Mouse (Mus musculus): ENCODE measurements at regions not wholly inside any gene's neighbourhood (a gene's known extent, or its start where the extent isn't known, plus 50 kb on each side); places are given as distances from the start of the nearest gene placed in this dataset.

DNA sequence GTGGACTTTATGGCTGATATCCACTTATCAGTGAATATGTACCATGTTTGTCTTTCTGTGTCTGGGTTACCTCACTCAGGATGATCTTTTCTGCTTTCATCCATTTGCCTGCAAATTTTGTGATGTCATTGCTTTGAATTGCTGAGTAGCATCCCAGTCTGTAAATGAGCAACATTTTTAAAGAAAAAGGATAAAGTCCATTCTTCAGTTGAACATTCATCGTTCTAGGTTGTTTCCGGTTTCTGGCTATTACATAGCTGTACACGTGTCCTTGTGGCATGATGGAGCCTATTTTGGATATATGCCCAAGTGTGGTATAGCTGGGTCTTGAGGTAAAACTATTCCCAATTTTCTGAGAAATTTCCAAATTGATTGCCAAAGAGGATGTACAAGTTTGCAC lies 107.9 kb upstream of the Ccdc122 start:
- H3K4me2 ChIP-seq (ENCODE audit: low read depth, low read length): no peak overlapping the region
- H3K27ac ChIP-seq (ENCODE audit: low read length): no peak overlapping the region
- no peak for ATAC-seq (ENCODE audit: low read depth)
- 79% methylated on average over 3 of the region's 3 CpGs for WGBS (ENCODE audit: insufficient replicate concordance)
- H3K36me3 ChIP-seq (ENCODE audit: control insufficient read depth, insufficient read depth): no peaks in the 10 kb centered on the region
- no peak overlapping the region for H3K4me3 ChIP-seq (ENCODE audit: low read depth, low read length)
- no peaks in the 10 kb centered on the region for H3K9me3 ChIP-seq (replicated peaks; ENCODE audit: control insufficient read depth, low read length)
- H3K27me3 ChIP-seq (ENCODE audit: control insufficient read depth, insufficient read depth, low read depth, low read length): no peaks in the 10 kb centered on the region
- H3K9ac ChIP-seq (ENCODE audit: low read depth, low read length): no peak overlapping the region
- no peaks in the 10 kb centered on the region for H3K4me1 ChIP-seq (ENCODE audit: control insufficient read depth, low read depth, low read length)

DNA sequence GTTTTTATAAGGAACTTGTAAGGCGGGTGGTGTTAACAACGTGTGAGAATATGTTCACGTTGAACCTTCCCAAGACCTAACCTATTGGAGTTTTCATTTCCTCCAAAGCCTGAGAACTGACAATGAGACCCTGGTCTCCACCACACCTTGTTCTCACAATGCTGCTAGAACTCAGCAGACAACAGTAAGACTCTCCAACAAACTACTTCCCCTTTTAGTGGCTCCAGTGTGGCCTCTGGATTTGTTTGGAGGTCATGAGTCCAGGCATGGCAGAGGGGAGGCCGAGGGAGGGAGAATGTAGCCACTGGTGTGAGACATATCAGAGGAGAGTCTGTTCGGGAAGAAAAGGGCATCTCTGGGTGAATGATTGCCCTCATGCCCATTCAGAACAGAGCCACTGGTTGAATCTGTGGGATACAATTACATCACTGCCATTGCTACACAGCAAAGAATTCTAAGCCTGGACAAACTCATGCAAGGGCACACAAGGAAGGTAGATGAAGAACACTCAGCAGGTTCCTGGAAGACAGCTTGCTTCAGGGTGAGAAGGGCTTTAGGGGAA lies 109.2 kb upstream of the Ccdc122 start:
- 42% methylated on average over 5 of the region's 5 CpGs for WGBS (ENCODE audit: insufficient replicate concordance)
- Histone ChIP-seq H3K4me2 (ENCODE audit: low read depth, low read length) (no peak overlapping the region), H3K4me1 (ENCODE audit: control insufficient read depth, low read depth, low read length) (no peaks in the 10 kb centered on the region), H3K27ac (ENCODE audit: low read length) (no peak overlapping the region), H3K36me3 (ENCODE audit: control insufficient read depth, insufficient read depth) (no peaks in the 10 kb centered on the region), H3K4me3 (ENCODE audit: low read depth, low read length) (no peak overlapping the region), H3K27me3 (ENCODE audit: control insufficient read depth, insufficient read depth, low read depth, low read length) (no peaks in the 10 kb centered on the region), H3K9me3 (replicated peaks; ENCODE audit: control insufficient read depth, low read length) (no peaks in the 10 kb centered on the region), H3K9ac (ENCODE audit: low read depth, low read length) (no peak overlapping the region)
- ATAC-seq (ENCODE audit: low read depth): no peak

- Histone ChIP-seq H3K27me3 (ENCODE audit: control insufficient read depth, insufficient read depth, low read depth, low read length) (no peaks in the 10 kb centered on the region), H3K4me2 (ENCODE audit: low read depth, low read length) (no peak overlapping the region), H3K4me1 (ENCODE audit: control insufficient read depth, low read depth, low read length) (no peaks in the 10 kb centered on the region), H3K36me3 (ENCODE audit: control insufficient read depth, insufficient read depth) (no peaks in the 10 kb centered on the region), H3K9ac (ENCODE audit: low read depth, low read length) (no peak overlapping the region), H3K27ac (ENCODE audit: low read length) (no peak overlapping the region), H3K4me3 (ENCODE audit: low read depth, low read length) (no peak overlapping the region), H3K9me3 (replicated peaks; ENCODE audit: control insufficient read depth, low read length) (no peaks in the 10 kb centered on the region)
- ATAC-seq (ENCODE audit: low read depth): no peak
- 70% methylated on average over 7 of the region's 7 CpGs for WGBS (ENCODE audit: insufficient replicate concordance)
Measured at GRCm38 (mm10) chr14:76926416-76926815, 110.2 kb upstream of the Ccdc122 start.

DNA sequence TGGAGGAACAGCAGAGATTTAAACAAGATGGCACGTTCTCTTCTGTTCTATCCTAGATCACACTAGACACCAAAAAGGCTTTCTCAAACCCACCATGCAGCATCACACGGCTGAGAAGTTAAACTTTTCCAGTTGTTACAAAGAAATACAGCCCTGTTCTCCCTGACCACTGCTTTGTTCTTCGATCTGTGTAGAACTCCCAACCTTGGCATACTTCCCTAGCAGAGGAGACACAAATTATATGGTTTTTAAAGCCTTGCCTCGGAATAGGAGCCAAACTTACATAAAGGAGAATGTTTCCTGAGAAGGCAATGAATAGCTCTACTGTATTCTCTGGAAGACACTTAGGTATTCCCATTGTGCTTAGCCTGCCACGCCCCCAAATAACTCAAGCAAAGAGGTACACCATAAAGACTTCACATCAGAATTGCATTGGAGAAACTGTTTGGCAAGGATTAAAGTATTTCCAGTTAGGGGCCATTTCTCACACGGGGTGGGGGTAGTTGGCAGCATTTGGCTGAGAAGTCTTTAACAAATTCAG lies 114.1 kb upstream of the Ccdc122 start:
- WGBS (ENCODE audit: insufficient replicate concordance): 55% methylated on average over 6 of the region's 6 CpGs
- H3K27me3 ChIP-seq (ENCODE audit: control insufficient read depth, insufficient read depth, low read depth, low read length): no peaks in the 10 kb centered on the region
- H3K9me3 ChIP-seq (replicated peaks; ENCODE audit: control insufficient read depth, low read length): no peaks in the 10 kb centered on the region
- no peak for ATAC-seq (ENCODE audit: low read depth)
- no peak overlapping the region for H3K27ac ChIP-seq (ENCODE audit: low read length)
- H3K36me3 ChIP-seq (ENCODE audit: control insufficient read depth, insufficient read depth): no peaks in the 10 kb centered on the region
- H3K9ac ChIP-seq (ENCODE audit: low read depth, low read length): no peak overlapping the region
- no peaks in the 10 kb centered on the region for H3K4me1 ChIP-seq (ENCODE audit: control insufficient read depth, low read depth, low read length)
- H3K4me2 ChIP-seq (ENCODE audit: low read depth, low read length): no peak overlapping the region
- no peak overlapping the region for H3K4me3 ChIP-seq (ENCODE audit: low read depth, low read length)

- 50% methylated on average over 3 of the region's 3 CpGs for WGBS (ENCODE audit: insufficient replicate concordance)
- no peaks in the 10 kb centered on the region for H3K27me3 ChIP-seq (ENCODE audit: control insufficient read depth, insufficient read depth, low read depth, low read length)
- H3K36me3 ChIP-seq (ENCODE audit: control insufficient read depth, insufficient read depth): no peaks in the 10 kb centered on the region
- no peak for ATAC-seq (ENCODE audit: low read depth)
- H3K27ac ChIP-seq (ENCODE audit: low read length): no peak overlapping the region
- no peak overlapping the region for H3K4me2 ChIP-seq (ENCODE audit: low read depth, low read length)
- no peak overlapping the region for H3K4me3 ChIP-seq (ENCODE audit: low read depth, low read length)
- no peak overlapping the region for H3K9ac ChIP-seq (ENCODE audit: low read depth, low read length)
- H3K9me3 ChIP-seq (replicated peaks; ENCODE audit: control insufficient read depth, low read length): no peaks in the 10 kb centered on the region
- no peaks in the 10 kb centered on the region for H3K4me1 ChIP-seq (ENCODE audit: control insufficient read depth, low read depth, low read length)
Measured at GRCm38 (mm10) chr14:76918091-76918490, 118.5 kb upstream of the Ccdc122 start.

DNA sequence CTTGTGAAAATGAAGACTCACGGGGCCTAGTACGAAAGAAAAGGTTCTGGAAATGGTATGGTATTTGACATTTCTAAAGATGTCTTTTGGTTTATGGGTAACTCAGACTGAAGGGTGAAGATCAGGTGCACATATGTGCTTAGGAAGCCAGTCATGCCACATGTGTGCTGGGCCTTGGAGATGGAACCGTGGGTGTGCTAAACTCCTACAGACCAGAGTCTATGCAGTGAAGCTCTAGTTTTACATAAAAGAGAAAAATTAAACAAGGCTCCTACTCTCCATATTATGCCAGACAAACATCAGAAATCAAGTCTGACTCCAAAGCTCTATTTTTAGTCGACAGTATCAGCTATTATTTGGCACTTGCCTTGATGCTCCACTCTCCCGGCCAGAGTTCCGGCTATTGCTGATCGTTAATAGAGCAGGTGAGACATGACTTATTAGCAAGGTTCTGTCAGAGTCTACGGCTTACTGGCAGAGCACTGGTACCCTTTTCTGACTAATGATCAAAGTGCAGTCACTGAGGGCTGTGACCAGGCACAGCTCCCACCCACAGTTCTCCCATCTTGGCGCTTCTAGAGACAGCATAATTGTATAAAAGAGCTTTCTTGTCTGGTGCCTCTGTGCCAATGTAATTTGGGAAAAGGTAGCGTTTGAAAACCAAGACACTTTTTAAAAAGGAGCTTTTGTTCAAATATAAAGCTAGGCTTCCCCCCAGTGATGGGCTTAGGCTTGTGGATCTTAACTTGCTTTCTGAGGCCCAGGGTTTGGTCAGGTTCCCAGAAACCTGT lies 119.2 kb upstream of the Ccdc122 start:
- no peaks in the 10 kb centered on the region for H3K27me3 ChIP-seq (ENCODE audit: control insufficient read depth, insufficient read depth, low read depth, low read length)
- no peak overlapping the region for H3K27ac ChIP-seq (ENCODE audit: low read length)
- no peaks in the 10 kb centered on the region for H3K4me1 ChIP-seq (ENCODE audit: control insufficient read depth, low read depth, low read length)
- no peaks in the 10 kb centered on the region for H3K36me3 ChIP-seq (ENCODE audit: control insufficient read depth, insufficient read depth)
- no peaks in the 10 kb centered on the region for H3K9me3 ChIP-seq (replicated peaks; ENCODE audit: control insufficient read depth, low read length)
- no peak overlapping the region for H3K9ac ChIP-seq (ENCODE audit: low read depth, low read length)
- 72% methylated on average over 10 of the region's 10 CpGs for WGBS (ENCODE audit: insufficient replicate concordance)
- H3K4me2 ChIP-seq (ENCODE audit: low read depth, low read length): no peak overlapping the region
- ATAC-seq (ENCODE audit: low read depth): no peak
- H3K4me3 ChIP-seq (ENCODE audit: low read depth, low read length): no peak overlapping the region

- 37% methylated on average over 3 of the region's 3 CpGs for WGBS (ENCODE audit: insufficient replicate concordance)
- Histone ChIP-seq H3K4me2 (ENCODE audit: low read depth, low read length) (no peak overlapping the region), H3K27me3 (ENCODE audit: control insufficient read depth, insufficient read depth, low read depth, low read length) (no peaks in the 10 kb centered on the region), H3K27ac (ENCODE audit: low read length) (no peak overlapping the region), H3K4me3 (ENCODE audit: low read depth, low read length) (no peak overlapping the region), H3K9ac (ENCODE audit: low read depth, low read length) (no peak overlapping the region), H3K4me1 (ENCODE audit: control insufficient read depth, low read depth, low read length) (no peaks in the 10 kb centered on the region), H3K36me3 (ENCODE audit: control insufficient read depth, insufficient read depth) (no peaks in the 10 kb centered on the region), H3K9me3 (replicated peaks; ENCODE audit: control insufficient read depth, low read length) (no peaks in the 10 kb centered on the region)
- 0 out of 2 replicates have a peak, but pooled peaks have one; percentile 7 for ATAC-seq (ENCODE audit: low read depth)
Measured at GRCm38 (mm10) chr14:76913850-76914249, 122.7 kb upstream of the Ccdc122 start.

- WGBS (ENCODE audit: insufficient replicate concordance): 23% methylated on average over 8 of the region's 8 CpGs
Measured at GRCm38 (mm10) chr14:76912301-76913001, 124.1 kb upstream of the Ccdc122 start.

GRCm38 (mm10) chr14:76911271-76911670 lies 125.3 kb upstream of the Ccdc122 start:
- Histone ChIP-seq H3K9me3 (replicated peaks; ENCODE audit: control insufficient read depth, low read length) (no peaks in the 10 kb centered on the region), H3K36me3 (ENCODE audit: control insufficient read depth, insufficient read depth) (no peaks in the 10 kb centered on the region), H3K27me3 (ENCODE audit: control insufficient read depth, insufficient read depth, low read depth, low read length) (no peaks in the 10 kb centered on the region), H3K9ac (ENCODE audit: low read depth, low read length) (no peak overlapping the region), H3K4me3 (ENCODE audit: low read depth, low read length) (no peak overlapping the region), H3K4me1 (ENCODE audit: control insufficient read depth, low read depth, low read length) (no peaks in the 10 kb centered on the region), H3K4me2 (ENCODE audit: low read depth, low read length) (no peak overlapping the region), H3K27ac (ENCODE audit: low read length) (no peak overlapping the region)
- ATAC-seq (ENCODE audit: low read depth): no peak
- WGBS (ENCODE audit: insufficient replicate concordance): 68% methylated on average over 5 of the region's 5 CpGs

More at GRCm38 (mm10) chr14:76912301-76913001, 124.1 kb upstream of the Ccdc122 start:
- no peak overlapping the region for H3K27ac ChIP-seq (ENCODE audit: low read length)
- H3K4me1 ChIP-seq (ENCODE audit: control insufficient read depth, low read depth, low read length): no peaks in the 10 kb centered on the region
- H3K36me3 ChIP-seq (ENCODE audit: control insufficient read depth, insufficient read depth): no peaks in the 10 kb centered on the region
- no peak overlapping the region for H3K4me2 ChIP-seq (ENCODE audit: low read depth, low read length)
- no peaks in the 10 kb centered on the region for H3K9me3 ChIP-seq (replicated peaks; ENCODE audit: control insufficient read depth, low read length)
- H3K27me3 ChIP-seq (ENCODE audit: control insufficient read depth, insufficient read depth, low read depth, low read length): no peaks in the 10 kb centered on the region
- ATAC-seq (ENCODE audit: low read depth): peak; percentile 35; the same call in 1 of the 2 replicates
- H3K9ac ChIP-seq (ENCODE audit: low read depth, low read length): no peak overlapping the region
- no peak overlapping the region for H3K4me3 ChIP-seq (ENCODE audit: low read depth, low read length)

Measured in liver, embryonic 16.5 days (tissue).